Mouse (Mus musculus) kidney, adult 2 months (tissue): ENCODE results near the gene Yif1b. TPM values are rescaled to one million over a fixed set of nuclear protein-coding genes. Genes with fewer than 3 reads are reported as not detected.

ENCODE experiments used
- DNase-seq: peaks from one replicate; pipeline ENCODE4 v3.0.0; 2021
- H3K27ac ChIP-seq: fragments of 200-500 bp; 2 replicates; pipeline ENCODE4 v1.5.1; 2012; ENCODE audit warnings: low read depth, low read length, control low read depth, inconsistent platforms; ENCODE audit not compliant: insufficient read depth
- H3K27me3 ChIP-seq: fragments of 200-500 bp; replicated peaks from 2 replicates; pipeline ENCODE4 v1.6.1; 2012; ENCODE audit warnings: mild to moderate bottlenecking, moderate library complexity, low read length, inconsistent platforms; ENCODE audit not compliant: control insufficient read depth, insufficient read depth
- H3K36me3 ChIP-seq: fragments of 200-500 bp; 2 replicates; pipeline ENCODE4 v1.6.1; 2012; ENCODE audit warnings: mild to moderate bottlenecking, moderate library complexity, low read length, inconsistent platforms; ENCODE audit not compliant: control insufficient read depth, insufficient read depth
- H3K4me1 ChIP-seq: fragments of 200-500 bp; 2 replicates; pipeline ENCODE4 v1.6.1; 2011; ENCODE audit warnings: low read length; ENCODE audit not compliant: control insufficient read depth, insufficient read depth
- H3K4me3 ChIP-seq: fragments of 200-500 bp; 2 replicates; pipeline ENCODE4 v1.5.1; 2011; ENCODE audit warnings: mild to moderate bottlenecking, low read depth, low read length, control low read depth; ENCODE audit not compliant: insufficient read depth
- CTCF ChIP-seq: fragments of 200-500 bp; conservative IDR thresholded peaks from 2 replicates; pipeline ENCODE4 v1.5.1; 2011; ENCODE audit warnings: low read depth, mild to moderate bottlenecking, control low read depth, low read length, moderate library complexity, mixed read lengths; ENCODE audit not compliant: insufficient read depth, insufficient read length
- POLR2A ChIP-seq: fragments of 200-500 bp; IDR thresholded peaks from one replicate; pipeline ENCODE4 v1.6.1; 2011; ENCODE audit warnings: low read depth, low read length, control low read depth
- WGBS: fragments of 180-500 bp; shearing (Covaris S2); methylation state at CpG from one replicate; pipeline ENCODE4 v1.1.7; 2018; 5-methylcytosine and 5-hydroxymethylcytosine counted together
- polyA plus RNA-seq: library from polyadenylated mRNA; depleted of rRNA; stranded (reverse); fragments of >200 nt; gene quantifications from 2 replicates; pipeline ENCODE4 v1.2.3, GENCODE M21; 2012

The Yif1b gene
- polyA plus RNA-seq, 1 experiment = 179 TPM

GRCm38 (mm10) chr7:29270445-29270844 is 32.3 kb downstream of the Yif1b start:
- no peak for TF ChIP-seq POLR2A
- TF ChIP-seq CTCF = no peak
- no peak for DNase-seq
- Histone ChIP-seq H3K27me3 (no peaks in the 10 kb centered on the region), H3K4me3 (no peak overlapping the region), H3K4me1 (peaks cover 34% of the 10 kb centered on the region), H3K36me3 (no peaks in the 10 kb centered on the region), H3K27ac (peak overlapping the region; percentile 41; the same call in 1 of the 2 replicates)
- WGBS = 80% methylated on average over 4 of the region's 4 CpGs

DNA sequence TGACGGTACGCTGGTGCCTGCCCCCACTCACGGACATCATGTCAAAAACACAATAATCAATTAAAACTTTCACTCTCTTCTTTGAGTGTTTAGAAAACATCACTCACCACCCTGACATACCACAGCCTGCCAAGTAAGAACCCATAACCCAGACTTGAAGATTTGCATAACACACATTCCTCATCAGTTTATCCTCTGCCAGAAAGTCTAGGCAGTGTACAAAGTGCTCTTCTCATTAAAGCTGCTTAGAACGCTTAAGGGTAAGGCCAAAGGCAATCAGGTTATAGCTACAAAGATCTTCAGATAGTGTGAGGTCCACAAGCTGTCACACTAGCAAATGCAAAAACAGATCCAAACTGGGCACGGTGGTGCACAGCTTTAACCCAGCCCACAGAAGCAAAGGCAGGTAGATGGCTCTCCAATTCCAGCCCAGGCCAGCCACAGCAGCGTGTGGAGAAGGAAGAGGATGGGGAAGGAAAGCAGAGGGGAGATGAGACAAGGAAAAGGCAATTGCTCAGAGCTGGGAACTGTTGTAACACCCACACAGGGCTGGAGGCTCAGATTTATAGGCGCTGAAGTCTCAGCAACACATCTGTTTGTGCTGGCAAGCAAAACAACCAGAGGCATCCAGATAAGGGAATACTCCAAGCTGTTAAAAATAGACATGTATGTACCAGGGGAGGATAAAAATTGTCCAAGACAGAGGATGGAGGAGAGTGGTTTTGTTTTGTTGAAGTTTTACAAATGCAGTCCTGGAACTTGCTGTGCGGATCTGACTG is 33.7 kb downstream of the Yif1b start:
- WGBS = 38% methylated on average over 8 of the region's 8 CpGs
- Histone ChIP-seq H3K36me3 (no peaks in the 10 kb centered on the region), H3K4me3 (no peak overlapping the region), H3K27ac (peak overlapping the region; percentile 66), H3K4me1 (peaks cover 33% of the 10 kb centered on the region), H3K27me3 (no peaks in the 10 kb centered on the region)
- TF ChIP-seq CTCF = no peak
- TF ChIP-seq POLR2A = no peak
- DNase-seq = peak; percentile 70

DNA sequence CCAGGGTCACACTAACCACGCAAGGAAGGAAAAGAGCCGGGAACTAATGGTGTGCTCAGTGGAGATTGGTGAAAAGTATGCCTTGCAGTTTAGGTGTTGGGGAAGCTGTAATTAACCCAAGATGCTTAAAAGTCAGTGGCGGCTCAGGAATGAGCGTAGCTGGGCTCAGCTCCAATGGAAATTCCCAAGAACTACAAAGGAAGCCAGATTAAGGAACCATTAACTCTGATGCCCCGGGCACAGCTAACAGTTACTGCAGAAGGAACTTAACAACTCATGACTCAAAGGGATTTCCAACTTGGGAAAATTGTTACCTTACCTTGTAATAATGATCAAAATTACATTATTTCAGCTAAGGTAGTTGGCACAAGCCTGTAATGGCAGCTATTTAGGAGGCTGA is 38.6 kb downstream of the Yif1b start:
- Histone ChIP-seq H3K36me3 (no peaks in the 10 kb centered on the region), H3K27ac (peak overlapping the region; percentile 75), H3K4me3 (no peak overlapping the region), H3K27me3 (no peaks in the 10 kb centered on the region), H3K4me1 (peaks cover 32% of the 10 kb centered on the region)
- TF ChIP-seq CTCF (no peak), POLR2A (no peak)
- DNase-seq = peak; percentile 92
- WGBS = 10% methylated on average over 5 of the region's 5 CpGs

- no peak overlapping the region for H3K4me3 ChIP-seq
- H3K27ac ChIP-seq = peak overlapping the region; percentile 75
- WGBS = 65% methylated on average over 4 of the region's 4 CpGs
Observed at GRCm38 (mm10) chr7:29277510-29277909, 39.4 kb downstream of the Yif1b start.

GRCm38 (mm10) chr7:29279261-29279660 is 41.1 kb downstream of the Yif1b start:
- peaks cover 32% of the 10 kb centered on the region for H3K4me1 ChIP-seq
- no peaks in the 10 kb centered on the region for H3K27me3 ChIP-seq
- no peak overlapping the region for H3K4me3 ChIP-seq
- H3K36me3 ChIP-seq = no peaks in the 10 kb centered on the region
- no peak overlapping the region; the same call in 1 of the 2 replicates for H3K27ac ChIP-seq
- DNase-seq = no peak
- TF ChIP-seq POLR2A = no peak
- no peak for TF ChIP-seq CTCF

More at GRCm38 (mm10) chr7:29277510-29277909, 39.4 kb downstream of the Yif1b start:
- TF ChIP-seq CTCF (no peak), POLR2A (no peak)
- H3K4me1 ChIP-seq = peaks cover 32% of the 10 kb centered on the region
- no peaks in the 10 kb centered on the region for H3K36me3 ChIP-seq
- no peak for DNase-seq
- H3K27me3 ChIP-seq = no peaks in the 10 kb centered on the region

DNA sequence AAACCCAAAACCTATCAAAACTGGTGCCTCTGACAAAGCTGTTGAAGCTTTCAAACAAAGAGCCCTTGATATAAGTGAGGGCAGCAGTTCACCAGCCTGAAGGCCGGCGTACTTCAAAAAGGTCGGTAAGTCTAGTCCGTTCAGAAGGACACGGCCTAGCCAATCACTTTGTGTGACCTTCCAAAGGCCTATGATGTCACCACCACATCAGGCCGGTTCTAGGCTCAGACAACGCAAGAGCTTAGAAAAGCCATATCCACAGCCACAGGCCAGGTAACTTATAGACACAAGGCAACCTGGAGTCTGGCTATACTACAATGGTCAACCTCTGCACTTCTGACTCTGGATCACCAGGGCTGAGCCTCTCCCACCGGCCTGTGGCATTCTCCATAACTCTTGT is 41.8 kb downstream of the Yif1b start:
- peak; percentile 39 for DNase-seq
- peak overlapping the region; percentile 61 for H3K4me3 ChIP-seq

GRCm38 (mm10) chr7:29280801-29281200 is 42.7 kb downstream of the Yif1b start:
- TF ChIP-seq CTCF (no peak), POLR2A (no peak)
- DNase-seq = peak; percentile 57
- Histone ChIP-seq H3K4me1 (peaks cover 29% of the 10 kb centered on the region), H3K36me3 (no peaks in the 10 kb centered on the region), H3K27ac (peak overlapping the region; percentile 19; the same call in 1 of the 2 replicates), H3K4me3 (peak overlapping the region; percentile 61), H3K27me3 (no peaks in the 10 kb centered on the region)
- 16% methylated on average over 13 of the region's 13 CpGs for whole genome bisulfite sequencing

More for the DNA sequence above, 41.8 kb downstream of the Yif1b start:
- Histone ChIP-seq H3K36me3 (no peaks in the 10 kb centered on the region), H3K27me3 (no peaks in the 10 kb centered on the region), H3K4me1 (peaks cover 31% of the 10 kb centered on the region), H3K27ac (peak overlapping the region; percentile 64)
- WGBS = 63% methylated on average over 8 of the region's 8 CpGs
- TF ChIP-seq CTCF (no peak), POLR2A (no peak)
